Mouse (Mus musculus): ENCODE measurements around the gene Plgrkt. TPM values are rescaled to one million over a fixed set of nuclear protein-coding genes. Genes with fewer than 3 reads are reported as not detected.

The Plgrkt gene
- polyA plus RNA-seq, 1 experiment from 2014 or later: 56.2 TPM

Other genes starting within 250 kb of the Plgrkt start
- gene Jak2, start 115.6 kb downstream of the Plgrkt start, polyA plus RNA-seq (2014; fragmentation: Nextera tagmentation; extraction: Ambion mirVana): 18.1 and 20.2 TPM in 2 replicates
- gene Insl6, start 42.0 kb downstream of the Plgrkt start, polyA plus RNA-seq (2014; fragmentation: Nextera tagmentation; extraction: Ambion mirVana): 3.1 and 3.2 TPM in 2 replicates
- not detected in 2 replicates for gene Rln1, start 32.7 kb downstream of the Plgrkt start, polyA plus RNA-seq (2014; fragmentation: Nextera tagmentation; extraction: Ambion mirVana)
- 0.43 and 0.86 TPM in 2 replicates for gene Cd274, start 65 bp upstream of the Plgrkt start, polyA plus RNA-seq (2014; fragmentation: Nextera tagmentation; extraction: Ambion mirVana)
- gene Pdcd1lg2, start 43.5 kb upstream of the Plgrkt start, polyA plus RNA-seq (2014; fragmentation: Nextera tagmentation; extraction: Ambion mirVana): not detected in 2 replicates
- gene Ric1, start 154.9 kb upstream of the Plgrkt start, polyA plus RNA-seq (2014; fragmentation: Nextera tagmentation; extraction: Ambion mirVana): 7.6 and 8.0 TPM in 2 replicates

All from liver, embryonic 11.5 days (tissue).